Mouse (Mus musculus): Measurements from ENCODE around the gene Cd38. TPM values are rescaled to one million over a fixed set of nuclear protein-coding genes. Genes with fewer than 3 reads are reported as not detected.

The Cd38 gene
- polyA plus RNA-seq, 2 experiments: 5.2 to 10.6 TPM

GRCm38 (mm10) chr5:43837372-43837771, 31.0 kb upstream of the Cd38 start:
- DNase-seq (ENCODE audit: low read depth in 3 of 3, low spot score in 3 of 3) (no peak), ATAC-seq (ENCODE audit: insufficient read depth) (no peak)
- Histone ChIP-seq H3K9ac (replicated peaks) (no peak overlapping the region), H3K27me3 (ENCODE audit: control insufficient read depth, insufficient read depth, low read length) (no peaks in the 10 kb centered on the region), H3K9me3 (ENCODE audit: control insufficient read depth, low read length) (no peaks in the 10 kb centered on the region), H3K36me3 (replicated peaks; ENCODE audit: control insufficient read depth, insufficient read depth, low read depth) (no peaks in the 10 kb centered on the region), H3K4me2 (ENCODE audit: low read depth) (no peak overlapping the region), H3K4me1 (replicated peaks; ENCODE audit: control insufficient read depth in 2 of 2, insufficient read depth in 2 of 2, low read length in 1 of 2) (no peaks in the 10 kb centered on the region), H3K27ac (no peak overlapping the region), H3K4me3 (ENCODE audit: insufficient read depth in 1 of 2, low read depth in 2 of 2, low read length in 2 of 2) (no peak overlapping the region)
- 21% methylated on average over 5 of the region's 5 CpGs for WGBS (ENCODE audit: insufficient replicate concordance)
- TF ChIP-seq EP300 (IDR thresholded peaks at IDR 0.05; ENCODE audit: low read depth) (no peak), CTCF (IDR thresholded peaks at IDR 0.05; ENCODE audit: low read depth) (peak; percentile 73)

- peak; percentile 20 to 38 (median 37) for DNase-seq (ENCODE audit: low read depth in 3 of 3, low spot score in 3 of 3)
- Histone ChIP-seq H3K27ac (no peak overlapping the region), H3K4me3 (ENCODE audit: insufficient read depth in 1 of 2, low read depth in 2 of 2, low read length in 2 of 2) (0 out of 4 replicates have a peak overlapping the region, but pooled peaks of 1 of the 2 experiments have one; percentile 18), H3K9ac (replicated peaks) (no peak overlapping the region), H3K9me3 (ENCODE audit: control insufficient read depth, low read length) (no peaks in the 10 kb centered on the region), H3K27me3 (ENCODE audit: control insufficient read depth, insufficient read depth, low read length) (no peaks in the 10 kb centered on the region), H3K4me1 (replicated peaks; ENCODE audit: control insufficient read depth in 2 of 2, insufficient read depth in 2 of 2, low read length in 1 of 2) (no peaks in the 10 kb centered on the region), H3K36me3 (replicated peaks; ENCODE audit: control insufficient read depth, insufficient read depth, low read depth) (no peaks in the 10 kb centered on the region), H3K4me2 (ENCODE audit: low read depth) (peak overlapping the region; percentile 43)
- ATAC-seq (ENCODE audit: insufficient read depth): no peak
- no peak for TF ChIP-seq EP300 (IDR thresholded peaks at IDR 0.05; ENCODE audit: low read depth)
- TF ChIP-seq CTCF (IDR thresholded peaks at IDR 0.05; ENCODE audit: low read depth): peak; percentile 75
- 32% methylated on average over 11 of the region's 11 CpGs for WGBS (ENCODE audit: insufficient replicate concordance)
Measured at GRCm38 (mm10) chr5:43841144-43842010, 27.0 kb upstream of the Cd38 start.

GRCm38 (mm10) chr5:43842011-43842285, 26.4 kb upstream of the Cd38 start:
- H3K9ac ChIP-seq (replicated peaks): no peak overlapping the region
- 69% methylated on average over 5 of the region's 5 CpGs for WGBS (ENCODE audit: insufficient replicate concordance)
- DNase-seq (ENCODE audit: low read depth in 3 of 3, low spot score in 3 of 3) (no peak), ATAC-seq (ENCODE audit: insufficient read depth) (no peak)
- H3K27ac ChIP-seq: no peak overlapping the region
- H3K4me2 ChIP-seq (ENCODE audit: low read depth): peak overlapping the region; percentile 43
- no peak overlapping the region for H3K4me3 ChIP-seq (ENCODE audit: insufficient read depth in 1 of 2, low read depth in 2 of 2, low read length in 2 of 2)
- H3K4me1 ChIP-seq (replicated peaks; ENCODE audit: control insufficient read depth in 2 of 2, insufficient read depth in 2 of 2, low read length in 1 of 2): no peaks in the 10 kb centered on the region
- TF ChIP-seq EP300 (IDR thresholded peaks at IDR 0.05; ENCODE audit: low read depth): no peak
- TF ChIP-seq CTCF (IDR thresholded peaks at IDR 0.05; ENCODE audit: low read depth): no peak
- H3K9me3 ChIP-seq (ENCODE audit: control insufficient read depth, low read length): no peaks in the 10 kb centered on the region
- H3K36me3 ChIP-seq (replicated peaks; ENCODE audit: control insufficient read depth, insufficient read depth, low read depth): no peaks in the 10 kb centered on the region
- no peaks in the 10 kb centered on the region for H3K27me3 ChIP-seq (ENCODE audit: control insufficient read depth, insufficient read depth, low read length)

- Histone ChIP-seq H3K27ac (no peak overlapping the region), H3K36me3 (replicated peaks; ENCODE audit: control insufficient read depth, insufficient read depth, low read depth) (no peaks in the 10 kb centered on the region), H3K4me2 (ENCODE audit: low read depth) (no peak overlapping the region), H3K4me1 (replicated peaks; ENCODE audit: control insufficient read depth in 2 of 2, insufficient read depth in 2 of 2, low read length in 1 of 2) (no peaks in the 10 kb centered on the region), H3K9me3 (ENCODE audit: control insufficient read depth, low read length) (no peaks in the 10 kb centered on the region), H3K9ac (replicated peaks) (no peak overlapping the region), H3K27me3 (ENCODE audit: control insufficient read depth, insufficient read depth, low read length) (no peaks in the 10 kb centered on the region), H3K4me3 (ENCODE audit: insufficient read depth in 1 of 2, low read depth in 2 of 2, low read length in 2 of 2) (no peak overlapping the region)
- no peak for TF ChIP-seq EP300 (IDR thresholded peaks at IDR 0.05; ENCODE audit: low read depth)
- no peak for ATAC-seq (ENCODE audit: insufficient read depth)
- 63% methylated on average over 3 of the region's 3 CpGs for WGBS (ENCODE audit: insufficient replicate concordance)
- no peak for DNase-seq (ENCODE audit: low read depth in 3 of 3, low spot score in 3 of 3)
Measured at GRCm38 (mm10) chr5:43842576-43843155, 25.7 kb upstream of the Cd38 start.

GRCm38 (mm10) chr5:43845083-43845482, 23.3 kb upstream of the Cd38 start:
- Histone ChIP-seq H3K27ac (no peak overlapping the region), H3K4me1 (replicated peaks; ENCODE audit: control insufficient read depth in 2 of 2, insufficient read depth in 2 of 2, low read length in 1 of 2) (no peaks in the 10 kb centered on the region), H3K27me3 (ENCODE audit: control insufficient read depth, insufficient read depth, low read length) (no peaks in the 10 kb centered on the region), H3K4me2 (ENCODE audit: low read depth) (no peak overlapping the region), H3K9ac (replicated peaks) (no peak overlapping the region), H3K9me3 (ENCODE audit: control insufficient read depth, low read length) (no peaks in the 10 kb centered on the region), H3K4me3 (ENCODE audit: insufficient read depth in 1 of 2, low read depth in 2 of 2, low read length in 2 of 2) (no peak overlapping the region), H3K36me3 (replicated peaks; ENCODE audit: control insufficient read depth, insufficient read depth, low read depth) (no peaks in the 10 kb centered on the region)
- 71% methylated on average over 5 of the region's 5 CpGs for WGBS (ENCODE audit: insufficient replicate concordance)
- no peak for DNase-seq (ENCODE audit: low read depth in 3 of 3, low spot score in 3 of 3)
- no peak for ATAC-seq (ENCODE audit: insufficient read depth)
- TF ChIP-seq EP300 (IDR thresholded peaks at IDR 0.05; ENCODE audit: low read depth) (no peak), CTCF (IDR thresholded peaks at IDR 0.05; ENCODE audit: low read depth) (no peak)
